Mouse (Mus musculus) hindbrain, embryonic 14.5 days (tissue): ENCODE measurements around the gene Gm11492. TPM values are rescaled to one million over a fixed set of nuclear protein-coding genes. Genes with fewer than 3 reads are reported as not detected.

Experiments
- ATAC-seq: fragments of 200-750 bp; cut with Nextera tagmentation; 2 replicates; pipeline ENCODE4 v1.8.0; 2017; ENCODE audit warnings: moderate number of reproducible peaks, mild to moderate bottlenecking, moderate TSS enrichment, moderate library complexity; ENCODE audit not compliant: low FRiP score
- DNase-seq: peaks from one replicate; pipeline ENCODE4 v3.0.0-alpha.2; 2015; ENCODE audit warnings: low spot score
- H3K27ac ChIP-seq: fragments of 300-500 bp; sonication (generic); 2 replicates; pipeline ENCODE4 v1.5.1; 2014; ENCODE audit warnings: mild to moderate bottlenecking, moderate library complexity
- H3K27me3 ChIP-seq: fragments of 300-500 bp; sonication (generic); 2 replicates; pipeline ENCODE4 v1.6.1; 2014; ENCODE audit warnings: mild to moderate bottlenecking, low read length, mixed read lengths; ENCODE audit not compliant: control insufficient read depth, insufficient read depth
- H3K36me3 ChIP-seq: fragments of 300-500 bp; sonication (generic); replicated peaks from 2 replicates; pipeline ENCODE4 v1.6.1; 2014; ENCODE audit not compliant: control insufficient read depth, insufficient read depth
- H3K4me1 ChIP-seq: fragments of 300-500 bp; sonication (generic); replicated peaks from 2 replicates; pipeline ENCODE4 v1.6.1; 2014; ENCODE audit warnings: antibody characterized with exemption, low read length, mixed read lengths; ENCODE audit not compliant: control insufficient read depth, insufficient read depth
- H3K4me2 ChIP-seq: fragments of 300-500 bp; sonication (generic); replicated peaks from 2 replicates; pipeline ENCODE4 v1.6.1; 2014; ENCODE audit warnings: mild to moderate bottlenecking, moderate library complexity
- H3K4me3 ChIP-seq: fragments of 300-500 bp; sonication (generic); replicated peaks from 2 replicates; pipeline ENCODE4 v1.5.1; 2014; ENCODE audit warnings: mild to moderate bottlenecking, low read length
- H3K9ac ChIP-seq: fragments of 300-500 bp; sonication (generic); 2 replicates; pipeline ENCODE4 v1.6.1; 2014
- H3K9me3 ChIP-seq: fragments of 300-500 bp; sonication (generic); 2 replicates; pipeline ENCODE4 v1.6.1; 2016; ENCODE audit warnings: low read length; ENCODE audit not compliant: control insufficient read depth
- WGBS: fragments of 180-500 bp; shearing (Covaris S2); extraction: QIAGEN DNeasy Blood & Tissue Kit; methylation state at CpG from one replicate; pipeline ENCODE4 v1.1.7; 2014; 5-methylcytosine and 5-hydroxymethylcytosine counted together
- polyA plus RNA-seq: library from polyadenylated mRNA; unstranded; fragments of >200 nt; fragmentation: Nextera tagmentation; extraction: Ambion mirVana; gene quantifications from 2 replicates; pipeline ENCODE4 v1.2.1, GENCODE M21; 2014

The Gm11492 gene
- not detected in 2 replicates for polyA plus RNA-seq

GRCm38 (mm10) chr11:87566501-87566900 lies at the start of gene Gm11492:
Gm11492 (plus strand) TSS chr11:87566653.
- DNase-seq (no peak), ATAC-seq (no peak)
- Histone ChIP-seq H3K27ac (no peak within 1 kb of the TSS), H3K4me2 (no peak within 1 kb of the TSS), H3K36me3 (no peaks in the 10 kb centered on the region), H3K9ac (no peak within 1 kb of the TSS), H3K9me3 (no peaks in the 10 kb centered on the region), H3K4me3 (no peak within 1 kb of the TSS), H3K4me1 (no peaks in the 10 kb centered on the region), H3K27me3 (no peaks in the 10 kb centered on the region)
- 75% methylated on average over 3 of the region's 3 CpGs for WGBS

DNA sequence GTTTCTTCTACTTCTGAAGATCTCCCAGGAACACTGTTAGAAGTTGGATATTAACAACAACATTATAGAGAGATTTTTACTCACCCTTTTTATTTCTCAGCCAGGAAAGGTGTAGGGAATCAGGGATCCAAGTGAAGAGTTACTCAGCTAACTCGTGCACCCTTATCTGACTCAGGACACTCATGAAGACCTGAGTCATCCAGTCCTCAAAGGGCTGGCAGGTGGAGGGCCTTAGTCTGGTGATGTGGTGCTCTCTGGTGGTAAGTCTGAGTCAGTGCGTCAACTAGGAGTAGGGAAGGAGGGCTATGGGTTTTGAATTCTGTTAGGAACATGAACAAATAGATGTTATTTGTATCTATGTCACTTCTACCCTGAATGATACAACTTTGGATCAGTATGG lies 47.2 kb upstream of the Gm11492 start:
- no peaks in the 10 kb centered on the region for H3K36me3 ChIP-seq
- no peak overlapping the region for H3K9ac ChIP-seq
- 15% methylated on average over 2 of the region's 2 CpGs for WGBS
- no peak overlapping the region for H3K4me2 ChIP-seq
- H3K9me3 ChIP-seq = no peaks in the 10 kb centered on the region
- H3K4me3 ChIP-seq = no peak overlapping the region
- no peaks in the 10 kb centered on the region for H3K4me1 ChIP-seq
- H3K27me3 ChIP-seq = no peaks in the 10 kb centered on the region
- H3K27ac ChIP-seq = no peak overlapping the region
- DNase-seq (peak; percentile 31), ATAC-seq (no peak)

DNA sequence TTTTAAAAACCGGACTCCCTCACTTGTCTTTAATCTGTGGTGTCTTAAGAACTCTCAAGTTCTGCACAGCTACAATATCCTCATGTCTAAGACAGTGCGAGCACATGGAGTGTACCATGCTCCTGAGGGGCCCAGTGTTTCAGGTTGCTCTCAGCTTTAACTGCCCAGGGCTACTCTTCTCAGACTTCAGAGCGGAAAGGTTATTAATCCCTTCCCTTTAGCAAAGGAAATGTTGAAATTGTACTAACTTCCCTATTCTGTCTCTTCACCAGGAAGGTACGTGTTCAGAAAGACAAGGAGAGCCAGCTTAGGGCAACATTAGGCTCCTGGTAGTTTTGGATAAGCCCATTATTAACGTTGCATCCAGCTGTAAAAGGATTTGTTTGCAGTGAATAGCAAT lies 43.0 kb upstream of the Gm11492 start:
- no peak for DNase-seq
- Histone ChIP-seq H3K4me1 (no peaks in the 10 kb centered on the region), H3K36me3 (no peaks in the 10 kb centered on the region), H3K4me3 (no peak overlapping the region), H3K4me2 (no peak overlapping the region), H3K27me3 (no peaks in the 10 kb centered on the region), H3K9me3 (no peaks in the 10 kb centered on the region), H3K27ac (no peak overlapping the region), H3K9ac (no peak overlapping the region)
- no peak for ATAC-seq
- 77% methylated on average over 5 of the region's 5 CpGs for WGBS

DNA sequence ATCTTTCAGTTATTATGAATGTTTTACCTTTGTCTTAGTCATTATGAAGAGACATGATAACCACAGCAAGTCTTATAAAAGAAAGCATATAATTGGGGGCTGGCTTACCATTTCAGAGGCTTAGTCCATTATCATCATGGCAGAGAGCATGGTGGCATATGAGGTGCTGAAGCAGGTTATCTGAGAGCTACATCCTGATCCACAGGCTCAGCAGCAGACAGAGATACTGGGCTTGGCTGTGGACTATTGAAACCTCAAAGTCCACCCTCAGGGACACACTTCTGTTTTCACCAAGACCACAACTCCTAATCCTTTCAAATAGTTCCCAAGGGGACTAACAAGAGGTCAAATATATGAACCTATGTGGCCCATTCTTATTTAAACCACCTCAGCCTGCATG lies 42.5 kb upstream of the Gm11492 start:
- no peak overlapping the region for H3K27ac ChIP-seq
- H3K4me3 ChIP-seq = no peak overlapping the region
- no peaks in the 10 kb centered on the region for H3K27me3 ChIP-seq
- no peaks in the 10 kb centered on the region for H3K4me1 ChIP-seq
- no peaks in the 10 kb centered on the region for H3K9me3 ChIP-seq
- no peak overlapping the region for H3K4me2 ChIP-seq
- DNase-seq (no peak), ATAC-seq (no peak)
- H3K36me3 ChIP-seq = no peaks in the 10 kb centered on the region
- H3K9ac ChIP-seq = no peak overlapping the region

- no peaks in the 10 kb centered on the region for H3K9me3 ChIP-seq
- H3K9ac ChIP-seq = no peak overlapping the region
- ATAC-seq = no peak
- no peak overlapping the region for H3K27ac ChIP-seq
- no peak overlapping the region for H3K4me3 ChIP-seq
- H3K4me1 ChIP-seq = no peaks in the 10 kb centered on the region
- no peak overlapping the region for H3K4me2 ChIP-seq
- no peaks in the 10 kb centered on the region for H3K36me3 ChIP-seq
- no peak for DNase-seq
- no peaks in the 10 kb centered on the region for H3K27me3 ChIP-seq
Measured at GRCm38 (mm10) chr11:87524780-87525179, 41.7 kb upstream of the Gm11492 start.

GRCm38 (mm10) chr11:87527364-87527763 lies 39.1 kb upstream of the Gm11492 start:
- WGBS = 83% methylated on average over 3 of the region's 3 CpGs

DNA sequence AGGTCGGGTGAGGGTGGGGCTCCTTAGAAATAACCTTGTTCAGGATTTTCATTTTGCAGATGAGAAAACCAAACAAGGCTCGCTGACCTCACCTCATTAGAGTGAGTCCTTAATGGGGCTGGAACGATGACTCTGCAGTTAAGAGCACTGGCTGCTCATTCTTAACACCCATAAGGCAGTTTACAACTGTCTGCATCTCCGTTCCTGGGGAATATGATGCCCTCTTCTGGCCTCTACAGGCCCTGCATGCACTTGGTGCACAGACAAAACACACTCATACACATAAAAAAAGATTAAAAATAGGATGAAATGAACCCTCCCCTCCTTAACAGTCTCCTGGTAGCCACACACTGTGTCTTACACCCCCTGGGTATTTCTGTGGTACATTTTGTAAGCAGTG lies 38.5 kb upstream of the Gm11492 start:
- DNase-seq = no peak

More at GRCm38 (mm10) chr11:87527364-87527763, 39.1 kb upstream of the Gm11492 start:
- no peaks in the 10 kb centered on the region for H3K36me3 ChIP-seq
- no peaks in the 10 kb centered on the region for H3K27me3 ChIP-seq
- no peak overlapping the region for H3K4me3 ChIP-seq
- H3K4me1 ChIP-seq = no peaks in the 10 kb centered on the region
- no peaks in the 10 kb centered on the region for H3K9me3 ChIP-seq
- DNase-seq (no peak), ATAC-seq (no peak)
- H3K4me2 ChIP-seq = no peak overlapping the region
- H3K9ac ChIP-seq = no peak overlapping the region
- H3K27ac ChIP-seq = no peak overlapping the region

DNA sequence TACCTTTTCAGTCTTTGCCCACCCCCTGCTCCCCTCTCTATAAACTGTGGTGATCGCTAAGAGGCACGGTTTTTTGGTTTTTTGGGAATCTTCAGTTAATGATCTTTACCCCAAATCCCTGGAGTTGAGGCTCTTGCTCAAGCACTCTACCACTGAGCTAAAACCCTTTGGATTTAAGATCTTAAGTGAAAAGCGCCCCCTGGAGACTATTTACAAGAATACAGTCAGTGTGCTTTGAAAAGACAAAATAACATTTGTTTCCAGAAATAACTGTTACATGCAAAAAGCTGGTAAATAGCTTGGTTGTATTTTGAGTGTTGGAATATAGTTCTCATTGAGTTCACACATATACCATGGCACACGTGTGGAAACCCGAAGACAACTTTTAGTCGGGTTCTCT lies 34.8 kb upstream of the Gm11492 start:
- no peak overlapping the region for H3K4me2 ChIP-seq
- ATAC-seq (no peak), DNase-seq (no peak)
- no peak overlapping the region for H3K4me3 ChIP-seq
- H3K27me3 ChIP-seq = no peaks in the 10 kb centered on the region
- H3K9me3 ChIP-seq = no peaks in the 10 kb centered on the region
- no peak overlapping the region for H3K27ac ChIP-seq
- no peaks in the 10 kb centered on the region for H3K36me3 ChIP-seq
- no peak overlapping the region for H3K9ac ChIP-seq
- WGBS = 49% methylated on average over 6 of the region's 6 CpGs
- no peaks in the 10 kb centered on the region for H3K4me1 ChIP-seq

More for the DNA sequence above, 38.5 kb upstream of the Gm11492 start:
- no peaks in the 10 kb centered on the region for H3K36me3 ChIP-seq
- WGBS = 60% methylated on average over 4 of the region's 4 CpGs
- no peak overlapping the region for H3K4me2 ChIP-seq
- H3K4me3 ChIP-seq = no peak overlapping the region
- no peaks in the 10 kb centered on the region for H3K27me3 ChIP-seq
- ATAC-seq = no peak
- no peak overlapping the region for H3K9ac ChIP-seq
- H3K27ac ChIP-seq = no peak overlapping the region
- H3K4me1 ChIP-seq = no peaks in the 10 kb centered on the region
- no peaks in the 10 kb centered on the region for H3K9me3 ChIP-seq

GRCm38 (mm10) chr11:87542285-87542684 lies 24.2 kb upstream of the Gm11492 start:
- 46% methylated on average over 8 of the region's 8 CpGs for WGBS
- Histone ChIP-seq H3K9me3 (no peaks in the 10 kb centered on the region), H3K4me2 (no peak overlapping the region), H3K27me3 (no peaks in the 10 kb centered on the region), H3K27ac (no peak overlapping the region), H3K9ac (no peak overlapping the region), H3K4me1 (no peaks in the 10 kb centered on the region), H3K36me3 (no peaks in the 10 kb centered on the region), H3K4me3 (no peak overlapping the region)
- ATAC-seq = no peak
- no peak for DNase-seq

DNA sequence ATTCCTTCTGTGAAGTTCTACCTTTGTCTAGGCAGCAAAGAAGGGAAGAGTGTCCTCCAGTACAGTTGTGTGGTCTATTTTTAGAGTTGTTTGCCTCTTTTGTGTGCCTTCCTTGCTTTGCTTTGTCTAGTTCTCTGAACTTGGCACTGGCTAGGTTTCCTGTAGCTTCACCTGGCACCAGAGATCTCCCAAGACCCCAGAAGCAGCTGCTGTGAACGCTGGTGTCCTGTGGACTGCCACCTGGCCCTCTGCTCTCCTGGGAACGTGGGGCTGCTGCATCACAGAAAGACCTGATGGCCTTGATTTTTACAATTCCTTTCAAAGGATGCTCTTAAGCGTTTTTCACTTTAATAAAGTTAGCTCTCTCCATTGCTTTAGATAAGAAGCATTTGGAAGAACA lies 23.5 kb upstream of the Gm11492 start:
- DNase-seq = no peak

More for the DNA sequence above, 23.5 kb upstream of the Gm11492 start:
- Histone ChIP-seq H3K4me1 (no peaks in the 10 kb centered on the region), H3K27me3 (no peaks in the 10 kb centered on the region), H3K36me3 (no peaks in the 10 kb centered on the region), H3K4me3 (no peak overlapping the region), H3K9me3 (no peaks in the 10 kb centered on the region), H3K4me2 (no peak overlapping the region), H3K27ac (no peak overlapping the region), H3K9ac (no peak overlapping the region)
- no peak for ATAC-seq
- 44% methylated on average over 3 of the region's 3 CpGs for WGBS
